Mouse (Mus musculus): ENCODE results near the gene Spred2. TPM values are rescaled to one million over a fixed set of nuclear protein-coding genes. Genes with fewer than 3 reads are reported as not detected.
A peak's percentile ranks its signal among the peaks of the same experiment; 100 is the strongest.

The Spred2 gene
- 0.47 and 0.58 TPM in 2 replicates for polyA plus RNA-seq (2012)

GRCm38 (mm10) chr11:19923888-19924756 lies at the start of gene Spred2:
Gene Spred2, plus strand, starts transcription at chr11:19924375.
- TF ChIP-seq GATA1 (IDR thresholded peaks at IDR 0.05; ENCODE audit: low read length), result no peak
- TF ChIP-seq TAL1 (IDR thresholded peaks at IDR 0.05; ENCODE audit: low read length), result no peak
- Histone ChIP-seq H3K4me3 (replicated peaks) (peak within 1 kb of the TSS; percentile 94), H3K4me1 (ENCODE audit: control insufficient read depth) (peaks cover 66% of the 10 kb centered on the region), H3K9me3 (ENCODE audit: control insufficient read depth, low read length) (no peaks in the 10 kb centered on the region), H3K36me3 (ENCODE audit: control insufficient read depth) (no peaks in the 10 kb centered on the region), H3K27me3 (ENCODE audit: control insufficient read depth) (peaks cover 10% of the 10 kb centered on the region)

- no peaks in the 10 kb centered on the region for H3K4me1 ChIP-seq (ENCODE audit: control insufficient read depth)
- H3K9me3 ChIP-seq (ENCODE audit: control insufficient read depth, low read length), result no peaks in the 10 kb centered on the region
- no peaks in the 10 kb centered on the region for H3K27me3 ChIP-seq (ENCODE audit: control insufficient read depth)
- TF ChIP-seq GATA1 (IDR thresholded peaks at IDR 0.05; ENCODE audit: low read length) (no peak), TAL1 (IDR thresholded peaks at IDR 0.05; ENCODE audit: low read length) (no peak)
- H3K4me3 ChIP-seq (replicated peaks), result no peak overlapping the region
- no peaks in the 10 kb centered on the region for H3K36me3 ChIP-seq (ENCODE audit: control insufficient read depth)
Observed at GRCm38 (mm10) chr11:19875551-19875950, 48.6 kb upstream of the Spred2 start.

GRCm38 (mm10) chr11:19875964-19876363 lies 48.2 kb upstream of the Spred2 start:
- no peak for TF ChIP-seq TAL1 (IDR thresholded peaks at IDR 0.05; ENCODE audit: low read length)
- TF ChIP-seq GATA1 (IDR thresholded peaks at IDR 0.05; ENCODE audit: low read length), result no peak

GRCm38 (mm10) chr11:19877239-19877915 lies 46.8 kb upstream of the Spred2 start:
- Histone ChIP-seq H3K4me3 (replicated peaks) (no peak overlapping the region), H3K27me3 (ENCODE audit: control insufficient read depth) (no peaks in the 10 kb centered on the region), H3K36me3 (ENCODE audit: control insufficient read depth) (no peaks in the 10 kb centered on the region), H3K4me1 (ENCODE audit: control insufficient read depth) (no peaks in the 10 kb centered on the region), H3K9me3 (ENCODE audit: control insufficient read depth, low read length) (no peaks in the 10 kb centered on the region)
- TF ChIP-seq GATA1 (IDR thresholded peaks at IDR 0.05; ENCODE audit: low read length) (no peak), TAL1 (IDR thresholded peaks at IDR 0.05; ENCODE audit: low read length) (no peak)

More at GRCm38 (mm10) chr11:19875964-19876363, 48.2 kb upstream of the Spred2 start:
- Histone ChIP-seq H3K9me3 (ENCODE audit: control insufficient read depth, low read length) (no peaks in the 10 kb centered on the region), H3K4me1 (ENCODE audit: control insufficient read depth) (no peaks in the 10 kb centered on the region), H3K4me3 (replicated peaks) (no peak overlapping the region), H3K36me3 (ENCODE audit: control insufficient read depth) (no peaks in the 10 kb centered on the region), H3K27me3 (ENCODE audit: control insufficient read depth) (no peaks in the 10 kb centered on the region)

GRCm38 (mm10) chr11:19881342-19881741 lies 42.8 kb upstream of the Spred2 start:
- H3K4me3 ChIP-seq (replicated peaks), result no peak overlapping the region
- no peaks in the 10 kb centered on the region for H3K27me3 ChIP-seq (ENCODE audit: control insufficient read depth)

GRCm38 (mm10) chr11:19890700-19891406 lies 33.3 kb upstream of the Spred2 start:
- TF ChIP-seq GATA1 (IDR thresholded peaks at IDR 0.05; ENCODE audit: low read length), result no peak
- TF ChIP-seq TAL1 (IDR thresholded peaks at IDR 0.05; ENCODE audit: low read length), result no peak
- Histone ChIP-seq H3K9me3 (ENCODE audit: control insufficient read depth, low read length) (no peaks in the 10 kb centered on the region), H3K4me1 (ENCODE audit: control insufficient read depth) (no peaks in the 10 kb centered on the region), H3K4me3 (replicated peaks) (no peak overlapping the region), H3K27me3 (ENCODE audit: control insufficient read depth) (no peaks in the 10 kb centered on the region), H3K36me3 (ENCODE audit: control insufficient read depth) (no peaks in the 10 kb centered on the region)

More at GRCm38 (mm10) chr11:19881342-19881741, 42.8 kb upstream of the Spred2 start:
- Histone ChIP-seq H3K36me3 (ENCODE audit: control insufficient read depth) (no peaks in the 10 kb centered on the region), H3K4me1 (ENCODE audit: control insufficient read depth) (no peaks in the 10 kb centered on the region), H3K9me3 (ENCODE audit: control insufficient read depth, low read length) (no peaks in the 10 kb centered on the region)
- no peak for TF ChIP-seq GATA1 (IDR thresholded peaks at IDR 0.05; ENCODE audit: low read length)
- no peak for TF ChIP-seq TAL1 (IDR thresholded peaks at IDR 0.05; ENCODE audit: low read length)

- H3K9me3 ChIP-seq (ENCODE audit: control insufficient read depth, low read length), result no peaks in the 10 kb centered on the region
- no peaks in the 10 kb centered on the region for H3K27me3 ChIP-seq (ENCODE audit: control insufficient read depth)
- H3K4me1 ChIP-seq (ENCODE audit: control insufficient read depth), result no peaks in the 10 kb centered on the region
- H3K36me3 ChIP-seq (ENCODE audit: control insufficient read depth), result no peaks in the 10 kb centered on the region
- no peak for TF ChIP-seq GATA1 (IDR thresholded peaks at IDR 0.05; ENCODE audit: low read length)
- no peak for TF ChIP-seq TAL1 (IDR thresholded peaks at IDR 0.05; ENCODE audit: low read length)
- H3K4me3 ChIP-seq (replicated peaks), result no peak overlapping the region
Observed at GRCm38 (mm10) chr11:19893233-19893632, 30.9 kb upstream of the Spred2 start.

GRCm38 (mm10) chr11:19899621-19900020 lies 24.6 kb upstream of the Spred2 start:
- Histone ChIP-seq H3K36me3 (ENCODE audit: control insufficient read depth) (no peaks in the 10 kb centered on the region), H3K27me3 (ENCODE audit: control insufficient read depth) (no peaks in the 10 kb centered on the region), H3K9me3 (ENCODE audit: control insufficient read depth, low read length) (no peaks in the 10 kb centered on the region), H3K4me3 (replicated peaks) (no peak overlapping the region), H3K4me1 (ENCODE audit: control insufficient read depth) (no peaks in the 10 kb centered on the region)
- no peak for TF ChIP-seq GATA1 (IDR thresholded peaks at IDR 0.05; ENCODE audit: low read length)
- TF ChIP-seq TAL1 (IDR thresholded peaks at IDR 0.05; ENCODE audit: low read length), result no peak

- Histone ChIP-seq H3K9me3 (ENCODE audit: control insufficient read depth, low read length) (no peaks in the 10 kb centered on the region), H3K36me3 (ENCODE audit: control insufficient read depth) (no peaks in the 10 kb centered on the region), H3K4me3 (replicated peaks) (no peak overlapping the region), H3K27me3 (ENCODE audit: control insufficient read depth) (no peaks in the 10 kb centered on the region), H3K4me1 (ENCODE audit: control insufficient read depth) (no peaks in the 10 kb centered on the region)
- TF ChIP-seq TAL1 (IDR thresholded peaks at IDR 0.05; ENCODE audit: low read length), result no peak
- TF ChIP-seq GATA1 (IDR thresholded peaks at IDR 0.05; ENCODE audit: low read length), result no peak
Observed at GRCm38 (mm10) chr11:19900712-19901111, 23.5 kb upstream of the Spred2 start.
